Mouse (Mus musculus): ENCODE results near the gene Ube2m. TPM values are rescaled to one million over a fixed set of nuclear protein-coding genes. Genes with fewer than 3 reads are reported as not detected.

Gene Ube2m
- total and polyA plus RNA-seq, 2 experiments from 2014 or later = 153 to 320 TPM

DNA sequence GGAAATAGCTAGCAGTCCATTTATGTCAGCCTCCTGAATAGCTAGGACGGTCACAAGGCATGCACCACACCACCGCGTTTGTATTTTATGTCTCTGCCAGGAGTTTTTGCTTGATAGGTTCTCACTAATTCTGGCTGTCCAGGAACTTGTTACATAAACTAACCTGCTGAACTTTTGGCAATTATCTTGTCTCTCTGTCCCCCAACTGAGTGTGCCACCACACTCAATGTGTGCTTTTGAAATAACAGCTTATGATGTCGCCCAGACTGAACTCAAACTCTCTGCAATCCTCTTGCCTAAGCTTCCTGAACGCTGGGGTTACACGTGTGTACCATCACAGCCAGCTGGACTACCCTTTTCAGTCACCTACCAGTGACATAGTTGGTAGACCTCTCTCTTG lies 4.4 kb upstream of the Ube2m start:
- no peak for DNase-seq (ENCODE audit: low spot score)
- TF ChIP-seq CTCF (IDR thresholded peaks at IDR 0.05; ENCODE audit: low read depth) = no peak
- Histone ChIP-seq H3K9ac (replicated peaks; ENCODE audit: low read length) (no peak overlapping the region), H3K4me1 (ENCODE audit: insufficient read depth, low read length) (peaks cover 12% of the 10 kb centered on the region), H3K36me3 (ENCODE audit: insufficient read depth, low read length) (no peaks in the 10 kb centered on the region), H3K4me2 (ENCODE audit: low read depth, low read length) (no peak overlapping the region), H3K27ac (no peak overlapping the region), H3K4me3 (ENCODE audit: low read length) (no peak overlapping the region), H3K9me3 (ENCODE audit: low read length) (no peaks in the 10 kb centered on the region), H3K27me3 (ENCODE audit: insufficient read depth, low read length) (0 out of 2 replicates have a peak, but pooled peaks cover 3% of the 10 kb centered on the region)
- ATAC-seq = no peak
- WGBS = 78% methylated on average over 6 of the region's 6 CpGs

DNA sequence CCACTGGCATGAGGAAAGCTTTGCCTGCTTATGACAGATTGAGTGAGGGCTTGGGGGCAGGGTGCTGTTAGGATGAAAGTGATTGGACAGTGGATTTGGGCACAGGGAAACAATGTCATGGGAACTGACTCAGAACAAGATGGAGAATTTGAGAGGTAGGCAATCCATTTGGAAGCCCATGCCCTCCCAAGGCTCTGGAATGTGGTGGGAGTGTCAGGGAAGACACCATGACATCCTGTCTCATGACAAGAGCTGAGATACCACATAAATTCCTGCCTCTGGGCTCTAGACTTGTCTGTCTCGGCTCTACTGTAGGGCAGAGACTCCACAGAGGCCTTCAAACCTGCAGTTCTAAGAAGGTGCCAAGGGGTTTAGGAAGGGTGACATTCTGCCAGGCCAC lies 3.2 kb upstream of the Ube2m start:
- Histone ChIP-seq H3K9me3 (ENCODE audit: low read length) (no peaks in the 10 kb centered on the region), H3K9ac (replicated peaks; ENCODE audit: low read length) (no peak overlapping the region), H3K4me3 (ENCODE audit: low read length) (no peak overlapping the region), H3K36me3 (ENCODE audit: insufficient read depth, low read length) (0 out of 2 replicates have a peak, but pooled peaks cover 2% of the 10 kb centered on the region), H3K27me3 (ENCODE audit: insufficient read depth, low read length) (0 out of 2 replicates have a peak, but pooled peaks cover 3% of the 10 kb centered on the region), H3K27ac (no peak overlapping the region), H3K4me1 (ENCODE audit: insufficient read depth, low read length) (peaks cover 12% of the 10 kb centered on the region), H3K4me2 (ENCODE audit: low read depth, low read length) (no peak overlapping the region)
- WGBS = 86% methylated on average over 1 of the region's 1 CpGs
- ATAC-seq = no peak
- TF ChIP-seq CTCF (IDR thresholded peaks at IDR 0.05; ENCODE audit: low read depth) = no peak
- no peak for DNase-seq (ENCODE audit: low spot score)

DNA sequence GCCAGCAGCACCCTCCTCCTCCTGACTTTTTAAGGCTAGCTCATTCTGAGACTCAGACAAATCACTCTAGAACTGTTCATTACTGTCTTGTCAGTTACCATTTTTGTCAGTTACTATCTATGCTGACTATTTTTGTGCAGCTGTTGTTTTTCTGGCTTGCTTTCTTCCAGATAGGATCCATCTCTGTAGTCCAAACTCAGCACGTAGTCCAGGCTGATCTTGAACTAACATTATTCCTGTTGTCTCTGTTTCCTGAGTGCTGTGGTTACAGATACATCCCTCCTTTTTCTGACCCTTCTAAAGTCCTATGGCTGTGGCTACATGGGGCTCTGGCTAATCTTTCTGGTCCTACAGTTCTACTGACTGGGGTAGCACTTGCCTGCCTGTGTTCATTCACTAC lies 1.1 kb upstream of the Ube2m start:
- Histone ChIP-seq H3K36me3 (ENCODE audit: insufficient read depth, low read length) (peaks cover 16% of the 10 kb centered on the region), H3K4me3 (ENCODE audit: low read length) (no peak overlapping the region), H3K27ac (peak overlapping the region; percentile 100; the same call in 1 of the 2 replicates), H3K4me1 (ENCODE audit: insufficient read depth, low read length) (peaks cover 8% of the 10 kb centered on the region), H3K27me3 (ENCODE audit: insufficient read depth, low read length) (0 out of 2 replicates have a peak, but pooled peaks cover 3% of the 10 kb centered on the region), H3K4me2 (ENCODE audit: low read depth, low read length) (peak overlapping the region; percentile 62), H3K9me3 (ENCODE audit: low read length) (no peaks in the 10 kb centered on the region), H3K9ac (replicated peaks; ENCODE audit: low read length) (peak overlapping the region; percentile 98; the same call in 1 of the 2 replicates)
- TF ChIP-seq CTCF (IDR thresholded peaks at IDR 0.05; ENCODE audit: low read depth) = no peak
- DNase-seq (ENCODE audit: low spot score) = no peak
- WGBS = 91% methylated on average over 1 of the region's 1 CpGs
- no peak for ATAC-seq

GRCm38 (mm10) chr7:13038621-13039169 lies 620 bp upstream of the Ube2m start:
- H3K4me3 ChIP-seq (ENCODE audit: low read length) = peak overlapping the region; percentile 86
- 14% methylated on average over 15 of the region's 15 CpGs for WGBS
- 0 out of 2 replicates have a peak, but pooled peaks cover 3% of the 10 kb centered on the region for H3K27me3 ChIP-seq (ENCODE audit: insufficient read depth, low read length)
- H3K36me3 ChIP-seq (ENCODE audit: insufficient read depth, low read length) = peaks cover 16% of the 10 kb centered on the region
- no peak for ATAC-seq
- peak; percentile 46 for DNase-seq (ENCODE audit: low spot score)
- peak overlapping the region; percentile 62 for H3K4me2 ChIP-seq (ENCODE audit: low read depth, low read length)
- TF ChIP-seq CTCF (IDR thresholded peaks at IDR 0.05; ENCODE audit: low read depth) = no peak
- peak overlapping the region; percentile 98 for H3K9ac ChIP-seq (replicated peaks; ENCODE audit: low read length)
- H3K4me1 ChIP-seq (ENCODE audit: insufficient read depth, low read length) = peaks cover 8% of the 10 kb centered on the region
- H3K27ac ChIP-seq = peak overlapping the region; percentile 100
- H3K9me3 ChIP-seq (ENCODE audit: low read length) = no peaks in the 10 kb centered on the region

- H3K27me3 ChIP-seq (ENCODE audit: insufficient read depth, low read length) = no peaks in the 10 kb centered on the region
- 2% methylated on average over 28 of the region's 33 CpGs for WGBS
- no peak for DNase-seq (ENCODE audit: low spot score)
- H3K9me3 ChIP-seq (ENCODE audit: low read length) = no peaks in the 10 kb centered on the region
- peaks cover 22% of the 10 kb centered on the region for H3K36me3 ChIP-seq (ENCODE audit: insufficient read depth, low read length)
- no peak for ATAC-seq
- H3K9ac ChIP-seq (replicated peaks; ENCODE audit: low read length) = peak overlapping the region; percentile 98
- H3K27ac ChIP-seq = peak overlapping the region; percentile 100
- H3K4me1 ChIP-seq (ENCODE audit: insufficient read depth, low read length) = peaks cover 9% of the 10 kb centered on the region; the same call in 1 of the 2 replicates
- TF ChIP-seq CTCF (IDR thresholded peaks at IDR 0.05; ENCODE audit: low read depth) = no peak
- H3K4me2 ChIP-seq (ENCODE audit: low read depth, low read length) = peak overlapping the region; percentile 62
- H3K4me3 ChIP-seq (ENCODE audit: low read length) = peak overlapping the region; percentile 86
These were observed 709 bp downstream of the Ube2m start for GRCm38 (mm10) chr7:13037366-13037765.

- Histone ChIP-seq H3K9ac (replicated peaks; ENCODE audit: low read length) (peak overlapping the region; percentile 98), H3K4me3 (ENCODE audit: low read length) (peak overlapping the region; percentile 86), H3K9me3 (ENCODE audit: low read length) (no peaks in the 10 kb centered on the region), H3K4me1 (ENCODE audit: insufficient read depth, low read length) (peaks cover 9% of the 10 kb centered on the region; the same call in 1 of the 2 replicates), H3K4me2 (ENCODE audit: low read depth, low read length) (peak overlapping the region; percentile 62), H3K36me3 (ENCODE audit: insufficient read depth, low read length) (peaks cover 28% of the 10 kb centered on the region), H3K27me3 (ENCODE audit: insufficient read depth, low read length) (no peaks in the 10 kb centered on the region), H3K27ac (peak overlapping the region; percentile 100; the same call in 1 of the 2 replicates)
- no peak for ATAC-seq
- 46% methylated on average over 4 of the region's 4 CpGs for WGBS
- TF ChIP-seq CTCF (IDR thresholded peaks at IDR 0.05; ENCODE audit: low read depth) = no peak
- DNase-seq (ENCODE audit: low spot score) = no peak
These were observed 1.3 kb downstream of the Ube2m start for GRCm38 (mm10) chr7:13036806-13037205.
